Mouse (Mus musculus) c-Kit-positive CD71-negative TER-119-negative erythroid progenitor cells, embryonic 14.5 days (primary cell): ENCODE results near the gene Gtf3c1.
A peak's percentile ranks its signal among the peaks of the same experiment; 100 is the strongest.
"Not testable (repeated sequence)": the region's sequence is repeated elsewhere in the genome, so short reads cannot be mapped to it uniquely, and the experiment has no call there.

Experiments used
- DNase-seq: peaks from one replicate; pipeline ENCODE4 v3.0.0-alpha.2; 2013; ENCODE audit warnings: low read depth

Gene Gtf3c1

GRCm38 (mm10) chr7:125707593-125708022 lies at the start of gene Gtf3c1, which contains the start of gene D430042O09Rik:
TSS of gene Gtf3c1 (minus strand) at chr7:125707780.
TSS of gene D430042O09Rik (plus strand) at chr7:125707888.
- DNase-seq: peak; percentile 99

DNA sequence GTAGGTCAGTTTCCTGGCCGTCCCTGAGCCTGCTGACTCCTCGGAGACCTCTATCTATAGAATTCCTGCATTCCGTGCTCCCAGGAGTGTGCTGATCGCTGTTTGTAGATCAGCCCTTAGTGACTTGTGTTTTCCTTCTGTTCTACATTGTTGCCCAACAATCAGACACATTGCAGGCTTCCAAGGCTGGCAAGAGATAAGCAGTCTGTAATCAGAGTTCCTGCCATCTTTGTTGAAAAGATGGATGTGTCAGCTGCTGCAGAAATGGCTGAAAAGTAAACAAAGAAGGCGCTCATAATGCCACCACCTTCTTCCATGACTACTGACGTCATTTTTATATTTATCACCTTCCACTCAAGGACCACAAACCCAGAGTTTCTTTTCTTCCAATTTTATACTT lies 49.2 kb upstream of the Gtf3c1 start:
- no peak for DNase-seq

DNA sequence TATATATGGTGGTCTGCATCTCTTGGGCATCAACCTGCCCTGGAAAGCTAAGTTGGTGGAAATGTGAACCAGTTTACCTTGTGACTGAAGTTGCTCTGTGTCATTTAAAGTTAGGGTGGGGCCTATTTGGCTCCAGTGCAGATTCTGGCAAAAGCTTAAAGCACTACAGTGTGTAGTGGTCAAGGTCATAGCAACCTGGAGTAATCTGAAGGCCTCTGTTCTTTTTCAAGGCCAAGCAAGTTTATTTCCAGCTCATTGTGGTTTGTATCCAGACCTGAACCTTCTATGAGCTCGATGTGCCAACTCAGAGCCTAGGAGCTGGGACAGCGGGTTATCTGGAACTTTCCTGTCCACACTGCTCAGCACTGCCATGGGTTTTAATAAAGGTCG lies 45.7 kb upstream of the Gtf3c1 start:
- no peak for DNase-seq

DNA sequence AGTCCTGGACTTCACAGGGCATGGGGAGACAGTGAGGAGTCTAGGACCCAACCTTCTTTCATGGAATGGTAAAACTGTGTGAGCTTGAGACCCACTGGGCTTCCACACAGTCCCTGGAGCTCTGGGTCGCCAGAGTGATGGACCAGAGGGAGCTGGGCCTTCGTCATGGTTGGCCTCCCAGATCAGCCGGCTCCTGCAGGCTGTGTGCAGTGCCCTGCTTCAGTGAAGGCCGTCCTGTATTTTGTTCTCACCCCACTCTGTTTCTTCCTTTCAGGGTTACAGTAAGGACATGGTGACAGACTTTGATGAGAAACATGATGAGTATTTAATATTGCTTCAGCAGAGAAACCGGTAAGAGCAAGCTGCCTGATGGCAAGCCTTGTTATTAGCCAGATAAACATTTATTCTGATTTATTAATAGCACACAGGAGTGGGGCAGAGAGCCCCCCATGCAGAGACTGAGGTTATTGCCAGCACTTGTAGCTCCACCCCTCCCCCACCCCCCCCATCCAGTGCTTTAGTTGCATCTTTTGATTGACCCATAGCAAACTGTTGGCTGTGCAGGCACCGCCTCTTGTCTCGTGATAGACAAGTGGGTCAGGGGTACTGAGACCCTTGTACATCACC lies 45.2 kb upstream of the Gtf3c1 start:
- no peak for DNase-seq

GRCm38 (mm10) chr7:125748186-125748585 lies 40.6 kb upstream of the Gtf3c1 start:
- peak; percentile 14 for DNase-seq

- DNase-seq: peak; percentile 12
Observed at GRCm38 (mm10) chr7:125747316-125747690, 39.7 kb upstream of the Gtf3c1 start.

GRCm38 (mm10) chr7:125746621-125747315 lies 39.2 kb upstream of the Gtf3c1 start:
- no peak for DNase-seq

DNA sequence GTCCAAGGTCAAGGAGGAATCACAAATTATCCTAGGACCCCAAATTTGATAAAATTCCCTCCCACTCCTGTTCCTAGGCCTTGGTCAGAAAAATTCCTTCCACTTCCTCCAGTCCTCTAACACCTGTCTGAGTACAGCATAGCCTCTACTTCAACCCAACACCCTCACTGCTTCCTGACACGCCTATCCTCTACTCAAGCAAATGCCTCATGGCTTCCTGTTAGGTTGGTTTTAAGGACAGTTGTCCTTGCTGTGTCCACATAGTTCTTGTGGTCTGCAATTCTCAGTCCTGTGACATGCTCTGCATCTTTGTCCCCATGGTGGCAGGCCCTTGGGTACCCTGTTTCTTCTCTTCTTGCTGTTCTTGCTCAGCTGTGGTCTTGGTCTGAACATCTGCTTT lies 37.2 kb upstream of the Gtf3c1 start:
- DNase-seq: no peak

DNA sequence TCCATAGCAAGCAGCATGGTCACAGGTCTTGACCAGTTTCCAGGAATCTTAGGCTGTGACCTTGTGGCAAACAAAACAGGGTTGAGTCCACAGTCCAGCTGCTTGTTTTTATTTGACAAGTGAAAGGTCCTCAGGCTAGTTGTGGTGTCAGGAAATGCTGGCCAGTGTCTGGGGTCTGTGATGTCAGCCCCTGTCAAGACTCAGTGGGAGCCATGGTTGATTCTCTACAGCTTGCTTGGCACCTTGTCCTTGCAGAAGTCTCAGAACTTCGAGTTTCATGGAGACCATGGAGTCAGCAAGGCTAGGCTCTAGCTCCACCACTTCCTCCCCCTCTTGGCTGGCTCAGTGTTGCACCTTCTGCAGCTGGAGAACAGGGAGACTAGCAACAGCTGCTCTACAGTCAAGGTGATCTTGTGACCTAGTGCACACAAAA lies 33.7 kb upstream of the Gtf3c1 start:
- DNase-seq: no peak

DNA sequence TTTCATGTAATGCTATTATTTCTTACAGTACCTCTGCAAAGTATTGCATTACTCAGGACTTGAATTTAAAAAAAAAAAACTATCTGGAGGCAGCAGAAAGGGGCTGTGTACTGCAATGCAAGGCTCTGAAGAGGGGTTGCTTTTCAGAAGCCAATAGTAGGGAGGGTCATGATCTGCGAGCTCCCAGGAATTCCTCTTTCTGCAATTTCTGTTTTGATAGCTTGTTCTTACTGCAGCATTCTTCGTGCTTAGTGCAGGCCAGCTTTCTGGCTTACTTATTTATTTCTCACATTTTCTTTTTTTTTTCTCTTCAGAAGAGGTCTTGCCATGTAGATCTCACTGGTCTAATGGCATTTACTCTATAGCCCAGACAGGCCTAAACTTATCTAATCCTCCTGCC lies 32.9 kb upstream of the Gtf3c1 start:
- DNase-seq: no peak

DNA sequence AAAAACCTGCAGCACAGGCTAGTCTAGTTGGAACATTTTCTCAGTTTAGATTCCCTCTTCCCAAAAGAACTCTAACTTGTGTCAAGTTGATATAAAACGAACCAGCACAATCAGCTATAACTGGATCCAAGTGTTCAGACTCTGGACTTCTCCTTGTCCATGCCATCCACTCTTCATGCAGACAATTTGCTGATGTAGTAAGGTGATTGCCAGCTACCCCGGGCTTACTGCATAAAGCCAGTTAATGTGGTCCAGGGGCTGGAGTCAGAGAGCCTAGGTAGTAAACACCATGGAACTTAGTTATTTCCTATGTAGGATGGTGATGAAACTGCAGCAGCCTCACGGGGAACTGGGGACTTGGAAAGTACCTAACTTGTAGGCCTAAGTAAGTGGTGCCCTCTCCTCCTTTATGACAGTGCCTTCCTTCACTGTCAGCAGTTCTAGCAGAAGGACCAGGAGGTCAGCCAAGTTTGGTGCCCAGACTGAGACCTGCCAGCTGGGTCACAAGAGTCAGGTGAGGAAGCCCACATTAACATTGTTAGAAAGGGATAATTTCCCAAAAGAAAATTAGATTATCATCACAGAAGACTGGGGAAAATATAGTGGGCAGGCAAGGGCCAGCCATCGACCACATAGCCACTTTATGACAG lies 28.9 kb upstream of the Gtf3c1 start:
- no peak for DNase-seq

DNA sequence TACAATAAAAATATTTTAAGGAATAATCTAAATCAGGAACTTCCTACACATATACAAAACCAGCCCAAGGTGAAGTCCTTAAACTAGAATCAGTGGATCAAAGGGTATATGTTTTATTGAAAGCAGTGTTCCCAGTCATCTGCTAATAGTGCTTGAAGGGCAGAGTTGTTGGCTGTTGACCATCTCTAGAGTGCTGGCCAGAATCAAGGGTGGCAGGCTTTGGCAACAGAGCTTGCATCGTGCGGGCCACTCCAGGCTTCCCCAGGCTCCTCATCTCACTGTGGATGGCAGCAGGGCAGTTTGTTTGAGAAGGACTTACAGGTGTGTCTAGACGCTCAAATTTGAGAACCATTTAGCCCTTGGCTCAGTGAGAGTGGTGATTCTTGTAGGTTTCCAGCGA lies 26.2 kb upstream of the Gtf3c1 start:
- no peak for DNase-seq

GRCm38 (mm10) chr7:125731679-125732078 lies 24.1 kb upstream of the Gtf3c1 start:
- DNase-seq: no peak

DNA sequence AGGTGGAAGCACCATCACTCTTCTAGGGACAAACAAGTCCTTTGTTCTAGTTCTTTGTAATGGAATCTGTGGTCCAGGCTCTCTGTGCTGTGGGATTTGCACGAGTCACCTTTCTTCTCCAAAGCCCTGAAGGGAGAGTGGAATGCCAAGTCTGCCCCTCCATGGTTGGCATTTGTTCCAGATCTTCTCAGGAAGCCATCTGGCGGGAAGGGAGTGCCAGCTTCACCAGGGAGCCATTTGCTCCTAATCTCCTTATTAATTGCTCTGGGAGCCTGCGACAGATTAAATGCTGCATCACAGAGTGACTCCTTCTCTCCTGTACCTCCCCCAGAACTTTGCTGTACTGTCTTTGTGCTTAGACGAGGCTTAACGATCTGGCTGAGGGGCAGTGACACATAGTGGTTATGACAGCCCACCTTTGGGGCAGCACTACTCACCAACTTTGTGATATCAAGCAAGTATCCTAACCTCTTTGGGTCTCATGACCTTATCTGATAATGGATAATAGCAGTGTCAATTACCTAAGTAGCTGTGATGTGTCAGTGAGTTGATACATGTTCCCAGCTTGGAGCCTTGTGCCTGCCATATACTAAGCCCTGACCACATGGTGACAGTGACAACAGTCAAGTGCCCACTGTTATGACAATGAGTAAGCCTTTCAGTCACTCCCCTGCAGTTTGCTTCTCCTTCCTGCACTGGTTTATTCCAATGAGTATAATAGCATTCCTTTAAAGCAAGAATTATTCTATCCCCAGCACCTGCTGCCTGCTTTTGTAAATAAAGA lies 15.8 kb upstream of the Gtf3c1 start:
- no peak for DNase-seq

DNA sequence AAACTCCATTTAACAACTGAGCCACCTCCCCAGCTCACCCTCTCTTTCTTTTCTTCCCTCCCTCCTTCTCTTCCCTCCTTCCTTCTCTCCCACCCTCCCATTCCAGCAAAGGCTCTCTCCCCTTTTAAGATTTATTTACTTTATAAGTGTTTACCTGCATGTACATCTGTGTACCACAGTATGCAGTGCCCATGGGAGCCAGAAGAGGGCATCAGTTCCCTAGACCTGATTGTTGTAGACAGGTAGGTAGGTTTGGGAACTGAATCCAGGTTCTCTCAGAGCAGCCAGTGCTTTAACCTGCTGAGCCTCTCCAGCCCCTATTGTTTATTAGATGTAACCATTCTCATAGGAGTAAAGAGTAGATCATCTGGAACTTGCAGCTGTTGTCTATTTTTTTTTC lies 14.5 kb upstream of the Gtf3c1 start:
- DNase-seq: no peak

DNA sequence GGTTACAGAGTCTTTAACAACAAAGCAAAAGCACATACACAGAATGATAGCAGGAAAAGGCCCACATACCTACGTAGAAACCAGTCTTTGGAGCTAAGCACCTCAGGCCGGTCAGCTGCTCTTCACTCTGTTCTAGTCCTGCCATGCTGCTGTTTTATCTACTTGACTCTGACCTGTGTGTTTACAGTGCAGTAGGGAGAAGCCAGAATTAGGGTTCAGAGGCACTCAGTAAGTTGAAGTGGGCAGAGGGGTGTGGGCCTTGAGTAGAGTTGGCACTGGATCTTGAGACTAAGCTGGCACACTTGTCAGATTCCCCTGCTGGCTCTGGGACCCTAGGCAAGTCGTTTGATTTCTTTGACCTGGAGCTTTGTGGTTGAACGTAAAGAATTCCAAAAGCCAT lies 13.5 kb upstream of the Gtf3c1 start:
- no peak for DNase-seq

DNA sequence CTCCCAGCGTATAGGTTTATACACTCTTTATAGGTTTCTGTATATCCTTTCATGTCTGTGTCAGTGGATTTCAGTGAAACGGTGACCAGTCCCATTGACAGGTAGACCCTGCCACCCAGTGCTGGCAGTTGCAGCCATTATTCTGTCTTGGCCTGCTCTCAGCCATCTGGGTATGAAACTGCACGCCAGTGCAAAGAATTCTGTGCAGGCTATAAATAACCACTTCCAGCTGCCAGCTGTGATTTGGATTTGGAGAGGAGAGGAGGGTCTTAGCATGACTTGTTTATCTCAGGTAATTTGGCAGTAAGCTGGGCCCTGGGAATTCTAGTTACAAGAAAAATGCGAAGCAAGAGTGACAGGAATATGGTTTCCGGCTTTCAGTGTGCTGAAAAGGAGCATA lies 12.8 kb upstream of the Gtf3c1 start:
- no peak for DNase-seq

GRCm38 (mm10) chr7:125717612-125718011 lies 10.0 kb upstream of the Gtf3c1 start:
- DNase-seq: no peak

- DNase-seq: no peak
Observed at GRCm38 (mm10) chr7:125716724-125717123, 9.1 kb upstream of the Gtf3c1 start.

- no peak for DNase-seq
Observed at GRCm38 (mm10) chr7:125714803-125715202, 7.2 kb upstream of the Gtf3c1 start.

DNA sequence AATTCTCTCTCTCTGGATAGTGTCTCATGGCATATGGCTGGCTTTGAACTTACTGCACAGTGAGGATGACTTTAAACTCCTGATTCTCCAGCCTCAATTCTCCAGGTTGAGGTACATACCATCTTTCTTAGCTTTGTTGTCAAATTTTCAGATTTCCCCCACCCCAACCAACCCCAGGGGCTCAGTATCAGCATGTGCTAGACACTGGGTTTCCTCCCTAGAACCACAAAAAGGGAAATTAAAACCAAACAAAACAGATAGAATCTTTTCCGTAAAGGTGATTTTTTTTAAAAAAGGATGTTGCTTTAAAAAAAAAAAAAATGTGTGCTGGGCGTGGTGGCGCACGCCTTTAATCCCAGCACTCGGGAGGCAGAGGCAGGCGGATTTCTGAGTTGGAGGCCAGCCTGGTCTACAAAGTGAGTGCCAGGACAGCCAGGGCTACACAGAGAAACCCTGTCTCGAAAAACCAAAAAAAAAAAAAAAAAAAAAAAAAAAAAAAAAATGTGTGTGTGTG lies 6.0 kb upstream of the Gtf3c1 start:
- not testable (repeated sequence) for DNase-seq

- DNase-seq: no peak
Observed at GRCm38 (mm10) chr7:125708100-125708499, 520 bp upstream of the Gtf3c1 start.
